In the genomic region with DNA sequence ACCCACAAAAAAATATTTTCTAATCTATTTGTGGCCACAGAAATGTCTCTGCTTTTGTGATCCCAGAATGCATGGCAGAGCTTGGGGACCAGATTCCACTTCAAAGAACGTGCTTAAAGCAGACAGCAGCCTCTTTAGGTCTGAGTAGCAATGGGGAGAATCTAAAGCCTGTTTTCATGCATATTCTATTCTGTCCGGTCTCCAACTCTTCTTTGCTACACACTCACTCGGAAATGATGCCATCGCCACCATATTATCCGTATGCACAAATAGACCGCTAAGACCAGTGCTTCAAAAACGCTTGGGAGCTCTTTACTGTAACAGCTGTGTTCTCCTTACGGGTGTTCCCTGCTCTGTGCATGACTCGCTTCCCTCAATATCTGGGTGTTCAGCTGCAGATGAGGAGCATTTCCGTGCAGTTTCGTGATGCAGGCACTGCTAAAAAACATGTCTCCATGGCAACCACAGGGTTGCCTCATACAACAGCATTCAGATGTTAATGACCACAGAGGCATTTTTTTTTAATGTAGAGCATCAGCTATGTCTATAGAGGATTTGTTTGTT, we compare ENCODE assay signal across 15 mouse cellular contexts.
DNase-seq lines count a peak whose midpoint lies in the region; ATAC-seq and TF ChIP-seq lines count a peak whose summit lies in the region.
"Had no signal": no experiment of that assay in that cellular context is flagged by ENCODE, and none has a peak within 500 bp of the region (broad histone marks: within the 10 kb centered on the region; RNA-seq: fewer than 3 reads in every experiment).

No protein-coding gene starts in this region.

- no peak overlapping the region for H3K4me3 ChIP-seq in hindbrain, embryonic 13.5 days
- H3K4me3 ChIP-seq in midbrain, embryonic 16.5 days (ENCODE audit: low read depth, low read length): no peak overlapping the region
- H3K4me3 ChIP-seq in intestine, postnatal 0 days (ENCODE audit: low read depth, low read length): no peak overlapping the region
- H3K4me3 ChIP-seq: embryonic facial prominence, embryonic 15.5 days; limb, embryonic 13.5 days had no signal

- DNase-seq in frontal cortex, postnatal 36 days (ENCODE audit: low spot score in 2 of 2): peak; percentile 16 to 37
- no peak for DNase-seq in frontal cortex, postnatal 10 days (ENCODE audit: low spot score in 2 of 2)
- DNase-seq in NIH3T3 (ENCODE audit: low read depth): peak; percentile 50
- DNase-seq in adrenal gland, postnatal 14 days: no peak
- DNase-seq in thymus, adult 18-20 months: no peak
- DNase-seq: adrenal gland, adult 2 months; cerebellum, adult 2 months; gastrocnemius, postnatal 36 days; kidney, postnatal 10 days had no signal

- 36% methylated on average over 11 of the region's 11 CpGs for whole genome bisulfite sequencing in hindbrain, embryonic 13.5 days
- 27% methylated on average over 11 of the region's 11 CpGs for WGBS in midbrain, embryonic 16.5 days
- WGBS in intestine, postnatal 0 days: 81% methylated on average over 11 of the region's 11 CpGs

- H3K36me3 ChIP-seq in hindbrain, embryonic 13.5 days: no peaks in the 10 kb centered on the region
- no peaks in the 10 kb centered on the region for H3K36me3 ChIP-seq in midbrain, embryonic 16.5 days (ENCODE audit: control insufficient read depth, insufficient read depth, low read length)
- no peaks in the 10 kb centered on the region for H3K36me3 ChIP-seq in intestine, postnatal 0 days (ENCODE audit: control insufficient read depth, insufficient read depth)
- H3K36me3 ChIP-seq: embryonic facial prominence, embryonic 15.5 days; limb, embryonic 13.5 days had no signal

- H3K9ac ChIP-seq in hindbrain, embryonic 13.5 days: no peak overlapping the region
- no peak overlapping the region for H3K9ac ChIP-seq in midbrain, embryonic 16.5 days (ENCODE audit: low read depth, low read length)
- H3K9ac ChIP-seq in intestine, postnatal 0 days (ENCODE audit: low read depth, low read length): no peak overlapping the region
- H3K9ac ChIP-seq: embryonic facial prominence, embryonic 15.5 days; limb, embryonic 13.5 days had no signal

- no peaks in the 10 kb centered on the region for H3K9me3 ChIP-seq in hindbrain, embryonic 13.5 days
- no peaks in the 10 kb centered on the region for H3K9me3 ChIP-seq in midbrain, embryonic 16.5 days (replicated peaks; ENCODE audit: control insufficient read depth, low read length, poor library complexity, severe bottlenecking)
- no peaks in the 10 kb centered on the region for H3K9me3 ChIP-seq in intestine, postnatal 0 days (ENCODE audit: control insufficient read depth)
- H3K9me3 ChIP-seq: embryonic facial prominence, embryonic 15.5 days; limb, embryonic 13.5 days had no signal

- H3K27me3 ChIP-seq in hindbrain, embryonic 13.5 days: no peaks in the 10 kb centered on the region
- no peaks in the 10 kb centered on the region for H3K27me3 ChIP-seq in midbrain, embryonic 16.5 days (ENCODE audit: control insufficient read depth, insufficient read depth, low read depth, low read length)
- H3K27me3 ChIP-seq in intestine, postnatal 0 days (replicated peaks; ENCODE audit: control insufficient read depth, insufficient read depth, low read length): no peaks in the 10 kb centered on the region
- H3K27me3 ChIP-seq: embryonic facial prominence, embryonic 15.5 days; limb, embryonic 13.5 days had no signal

- peak; percentile 54 for ATAC-seq in hindbrain, embryonic 13.5 days (ENCODE audit: low FRiP score)
- peak; percentile 92 for ATAC-seq in midbrain, embryonic 16.5 days
- no peak for ATAC-seq in intestine, postnatal 0 days
- ATAC-seq: lung, postnatal 0 days had no signal

- TF ChIP-seq CTCF in intestine, postnatal 0 days (IDR thresholded peaks at IDR 0.05; ENCODE audit: low read depth): no peak

- peak overlapping the region; percentile 13 for H3K4me2 ChIP-seq in hindbrain, embryonic 13.5 days
- peak overlapping the region; percentile 10 for H3K4me2 ChIP-seq in midbrain, embryonic 16.5 days (ENCODE audit: low read length)
- no peak overlapping the region for H3K4me2 ChIP-seq in intestine, postnatal 0 days (replicated peaks; ENCODE audit: low read depth)
- H3K4me2 ChIP-seq: embryonic facial prominence, embryonic 15.5 days; limb, embryonic 13.5 days had no signal

- H3K4me1 ChIP-seq in hindbrain, embryonic 13.5 days (replicated peaks): peaks cover 17% of the 10 kb centered on the region
- H3K4me1 ChIP-seq in midbrain, embryonic 16.5 days (ENCODE audit: control insufficient read depth, insufficient read depth, low read length): peaks cover 21% of the 10 kb centered on the region
- no peaks in the 10 kb centered on the region for H3K4me1 ChIP-seq in intestine, postnatal 0 days (replicated peaks; ENCODE audit: control insufficient read depth, insufficient read depth, low read length)

- H3K27ac ChIP-seq in hindbrain, embryonic 13.5 days: peak overlapping the region; percentile 56
- H3K27ac ChIP-seq in midbrain, embryonic 16.5 days (ENCODE audit: low read length): peak overlapping the region; percentile 72
- H3K27ac ChIP-seq in intestine, postnatal 0 days (ENCODE audit: low read depth, low read length): no peak overlapping the region
- H3K27ac ChIP-seq: embryonic facial prominence, embryonic 15.5 days; limb, embryonic 13.5 days had no signal

Comparison
In these comparisons a context has a peak if more than half of its experiments do, and no peak if none do; other contexts are left out.
1. DNase-seq: peak in frontal cortex, postnatal 36 days (2 of 2) and NIH3T3 (single experiment); none in frontal cortex, postnatal 10 days (0 of 2), adrenal gland, postnatal 14 days (single experiment) and thymus, adult 18-20 months (0 of 2).